Mouse (Mus musculus) neural tube, embryonic 12.5 days (tissue): ENCODE measurements at regions not wholly inside any gene's neighbourhood (a gene's known extent, or its start where the extent isn't known, plus 50 kb on each side); places are given as distances from the start of the nearest gene placed in this dataset.

Experiments
- ATAC-seq: fragments of 200-750 bp; cut with Nextera tagmentation; 2 replicates; pipeline ENCODE4 v1.8.0; 2017; ENCODE audit warnings: low read depth, mild to moderate bottlenecking, moderate TSS enrichment, moderate library complexity; ENCODE audit not compliant: low FRiP score
- H3K27ac ChIP-seq: fragments of 300-500 bp; sonication (generic); 2 replicates; pipeline ENCODE4 v1.5.1; 2016
- H3K27me3 ChIP-seq: fragments of 300-500 bp; sonication (generic); replicated peaks from 2 replicates; pipeline ENCODE4 v1.6.1; 2016; ENCODE audit warnings: mild to moderate bottlenecking
- H3K36me3 ChIP-seq: fragments of 300-500 bp; sonication (generic); 2 replicates; pipeline ENCODE4 v1.6.1; 2016; ENCODE audit warnings: mild to moderate bottlenecking
- H3K4me1 ChIP-seq: fragments of 300-500 bp; sonication (generic); 2 replicates; pipeline ENCODE4 v1.6.1; 2016
- H3K4me2 ChIP-seq: fragments of 300-500 bp; sonication (generic); replicated peaks from 2 replicates; pipeline ENCODE4 v1.6.1; 2016; ENCODE audit warnings: mild to moderate bottlenecking
- H3K4me3 ChIP-seq: fragments of 300-500 bp; sonication (generic); 2 replicates; pipeline ENCODE4 v1.5.1; 2016
- H3K9ac ChIP-seq: fragments of 300-500 bp; sonication (generic); 2 replicates; pipeline ENCODE4 v1.6.1; 2016; ENCODE audit warnings: mild to moderate bottlenecking
- H3K9me3 ChIP-seq: fragments of 300-500 bp; sonication (generic); 2 replicates; pipeline ENCODE4 v1.6.1; 2016; ENCODE audit warnings: mild to moderate bottlenecking
- WGBS: fragments of 180-500 bp; shearing (Covaris S2); methylation state at CpG from one replicate; pipeline ENCODE4 v1.1.7; 2016; 5-methylcytosine and 5-hydroxymethylcytosine counted together

- WGBS: 88% methylated on average over 1 of the region's 1 CpGs
- Histone ChIP-seq H3K27me3 (no peaks in the 10 kb centered on the region), H3K4me2 (no peak overlapping the region), H3K9me3 (no peaks in the 10 kb centered on the region), H3K27ac (no peak overlapping the region), H3K4me1 (no peaks in the 10 kb centered on the region), H3K4me3 (no peak overlapping the region), H3K9ac (no peak overlapping the region), H3K36me3 (no peaks in the 10 kb centered on the region)
- ATAC-seq: no peak
These were observed 370.4 kb upstream of the Clec14a start for GRCm38 (mm10) chr12:58639478-58639877.

- Histone ChIP-seq H3K9me3 (no peaks in the 10 kb centered on the region), H3K27me3 (no peaks in the 10 kb centered on the region), H3K4me1 (no peaks in the 10 kb centered on the region), H3K4me3 (no peak overlapping the region), H3K27ac (no peak overlapping the region), H3K9ac (no peak overlapping the region), H3K4me2 (no peak overlapping the region), H3K36me3 (no peaks in the 10 kb centered on the region)
- WGBS: 76% methylated on average over 3 of the region's 3 CpGs
- ATAC-seq: no peak
These were observed 369.2 kb upstream of the Clec14a start for GRCm38 (mm10) chr12:58638260-58638659.

GRCm38 (mm10) chr12:58632529-58632928, 363.4 kb upstream of the Clec14a start:
- no peaks in the 10 kb centered on the region for H3K9me3 ChIP-seq
- H3K27ac ChIP-seq: no peak overlapping the region
- H3K4me3 ChIP-seq: no peak overlapping the region
- H3K9ac ChIP-seq: no peak overlapping the region
- WGBS: 89% methylated on average over 3 of the region's 3 CpGs
- no peak overlapping the region for H3K4me2 ChIP-seq
- no peaks in the 10 kb centered on the region for H3K4me1 ChIP-seq
- no peaks in the 10 kb centered on the region for H3K27me3 ChIP-seq
- no peak for ATAC-seq
- no peaks in the 10 kb centered on the region for H3K36me3 ChIP-seq

- Histone ChIP-seq H3K27ac (no peak overlapping the region), H3K4me3 (no peak overlapping the region), H3K9me3 (no peaks in the 10 kb centered on the region), H3K4me1 (no peaks in the 10 kb centered on the region), H3K27me3 (no peaks in the 10 kb centered on the region), H3K36me3 (no peaks in the 10 kb centered on the region), H3K4me2 (no peak overlapping the region), H3K9ac (no peak overlapping the region)
- 73% methylated on average over 5 of the region's 5 CpGs for WGBS
- ATAC-seq: no peak
These were observed 359.7 kb upstream of the Clec14a start for GRCm38 (mm10) chr12:58628817-58629216.

- H3K4me1 ChIP-seq: no peaks in the 10 kb centered on the region
- H3K4me3 ChIP-seq: no peak overlapping the region
- no peak overlapping the region for H3K9ac ChIP-seq
- 36% methylated on average over 2 of the region's 2 CpGs for WGBS
- H3K27me3 ChIP-seq: no peaks in the 10 kb centered on the region
- H3K27ac ChIP-seq: no peak overlapping the region
- H3K4me2 ChIP-seq: no peak overlapping the region
- no peak for ATAC-seq
- no peaks in the 10 kb centered on the region for H3K9me3 ChIP-seq
- no peaks in the 10 kb centered on the region for H3K36me3 ChIP-seq
These were observed 356.1 kb upstream of the Clec14a start for GRCm38 (mm10) chr12:58625144-58625543.

- H3K27me3 ChIP-seq: no peaks in the 10 kb centered on the region
- no peak overlapping the region for H3K4me3 ChIP-seq
- no peaks in the 10 kb centered on the region for H3K4me1 ChIP-seq
- no peak overlapping the region for H3K4me2 ChIP-seq
- no peaks in the 10 kb centered on the region for H3K36me3 ChIP-seq
- H3K9ac ChIP-seq: no peak overlapping the region
- no peak overlapping the region for H3K27ac ChIP-seq
- WGBS: 89% methylated on average over 7 of the region's 7 CpGs
- no peak for ATAC-seq
- no peaks in the 10 kb centered on the region for H3K9me3 ChIP-seq
These were observed 350.6 kb upstream of the Clec14a start for GRCm38 (mm10) chr12:58619508-58620310.

GRCm38 (mm10) chr12:58594781-58595180, 325.7 kb upstream of the Clec14a start:
- no peaks in the 10 kb centered on the region for H3K4me1 ChIP-seq
- H3K27me3 ChIP-seq: no peaks in the 10 kb centered on the region
- H3K9me3 ChIP-seq: no peaks in the 10 kb centered on the region
- WGBS: 89% methylated on average over 9 of the region's 9 CpGs
- no peak overlapping the region for H3K27ac ChIP-seq
- H3K36me3 ChIP-seq: no peaks in the 10 kb centered on the region
- H3K4me2 ChIP-seq: no peak overlapping the region
- ATAC-seq: no peak
- H3K9ac ChIP-seq: no peak overlapping the region
- H3K4me3 ChIP-seq: no peak overlapping the region

- Histone ChIP-seq H3K4me3 (no peak overlapping the region), H3K4me2 (no peak overlapping the region), H3K9ac (no peak overlapping the region), H3K27ac (no peak overlapping the region), H3K9me3 (no peaks in the 10 kb centered on the region), H3K4me1 (no peaks in the 10 kb centered on the region), H3K27me3 (no peaks in the 10 kb centered on the region), H3K36me3 (no peaks in the 10 kb centered on the region)
- ATAC-seq: no peak
- WGBS: 87% methylated on average over 3 of the region's 3 CpGs
These were observed 322.4 kb upstream of the Clec14a start for GRCm38 (mm10) chr12:58591480-58591829.

GRCm38 (mm10) chr12:58590547-58591479, 321.7 kb upstream of the Clec14a start:
- 81% methylated on average over 7 of the region's 7 CpGs for WGBS
- no peaks in the 10 kb centered on the region for H3K4me1 ChIP-seq
- no peaks in the 10 kb centered on the region for H3K27me3 ChIP-seq
- H3K4me3 ChIP-seq: no peak overlapping the region
- no peaks in the 10 kb centered on the region for H3K9me3 ChIP-seq
- H3K4me2 ChIP-seq: no peak overlapping the region
- no peak overlapping the region for H3K27ac ChIP-seq
- H3K36me3 ChIP-seq: no peaks in the 10 kb centered on the region
- ATAC-seq: no peak
- no peak overlapping the region for H3K9ac ChIP-seq

- H3K4me3 ChIP-seq: no peak overlapping the region
- H3K36me3 ChIP-seq: no peaks in the 10 kb centered on the region
- 91% methylated on average over 5 of the region's 5 CpGs for WGBS
- H3K4me1 ChIP-seq: no peaks in the 10 kb centered on the region
- ATAC-seq: no peak
- no peak overlapping the region for H3K27ac ChIP-seq
- no peaks in the 10 kb centered on the region for H3K9me3 ChIP-seq
- no peak overlapping the region for H3K9ac ChIP-seq
- H3K27me3 ChIP-seq: no peaks in the 10 kb centered on the region
- H3K4me2 ChIP-seq: no peak overlapping the region
These were observed 312.9 kb upstream of the Clec14a start for GRCm38 (mm10) chr12:58581811-58582572.

- WGBS: 95% methylated on average over 1 of the region's 1 CpGs
- ATAC-seq: no peak
- no peak overlapping the region for H3K4me3 ChIP-seq
- H3K27me3 ChIP-seq: no peaks in the 10 kb centered on the region
- no peak overlapping the region for H3K4me2 ChIP-seq
- H3K4me1 ChIP-seq: no peaks in the 10 kb centered on the region
- H3K27ac ChIP-seq: no peak overlapping the region
- no peaks in the 10 kb centered on the region for H3K36me3 ChIP-seq
- H3K9me3 ChIP-seq: no peaks in the 10 kb centered on the region
- H3K9ac ChIP-seq: no peak overlapping the region
These were observed 300.0 kb upstream of the Clec14a start for GRCm38 (mm10) chr12:58569056-58569455.

GRCm38 (mm10) chr12:58560840-58561239, 291.8 kb upstream of the Clec14a start:
- Histone ChIP-seq H3K9ac (no peak overlapping the region), H3K4me3 (no peak overlapping the region), H3K9me3 (no peaks in the 10 kb centered on the region), H3K4me2 (no peak overlapping the region), H3K4me1 (no peaks in the 10 kb centered on the region), H3K27ac (no peak overlapping the region), H3K27me3 (no peaks in the 10 kb centered on the region), H3K36me3 (no peaks in the 10 kb centered on the region)
- 89% methylated on average over 5 of the region's 5 CpGs for WGBS
- no peak for ATAC-seq
